Mouse (Mus musculus): Measurements from ENCODE around the gene 4933430I17Rik. TPM values are rescaled to one million over a fixed set of nuclear protein-coding genes. Genes with fewer than 3 reads are reported as not detected.

Gene 4933430I17Rik
- polyA plus RNA-seq, 1 experiment from 2014 or later = 0.43 TPM

DNA sequence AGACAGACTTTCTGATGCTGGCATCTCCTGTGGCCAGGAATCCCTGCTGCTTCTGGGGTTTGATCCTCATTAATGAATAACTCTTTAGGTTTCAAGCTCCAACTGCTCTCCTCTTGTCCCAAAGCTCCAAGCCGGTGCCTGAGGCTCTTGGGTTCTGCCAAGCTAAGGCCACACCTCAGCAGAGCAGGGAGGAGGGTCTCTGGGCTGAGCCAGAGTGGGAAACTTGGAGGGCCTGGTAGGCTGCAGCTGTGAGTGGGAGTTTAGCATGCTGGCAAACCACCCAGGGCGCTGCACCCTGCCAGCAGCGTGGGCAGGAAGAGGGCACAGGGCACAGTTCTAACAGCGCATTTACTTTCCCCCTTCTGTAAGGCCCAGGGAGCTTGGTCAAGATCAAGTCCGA is 16.3 kb upstream of the 4933430I17Rik start:
- Histone ChIP-seq H3K36me3 (peaks cover 45% of the 10 kb centered on the region), H3K27me3 (replicated peaks) (no peaks in the 10 kb centered on the region), H3K4me3 (replicated peaks) (no peak overlapping the region), H3K27ac (no peak overlapping the region), H3K4me2 (replicated peaks) (no peak overlapping the region), H3K4me1 (replicated peaks) (no peaks in the 10 kb centered on the region), H3K9ac (no peak overlapping the region), H3K9me3 (no peaks in the 10 kb centered on the region)
- WGBS = 82% methylated on average over 5 of the region's 5 CpGs
- ATAC-seq = no peak

DNA sequence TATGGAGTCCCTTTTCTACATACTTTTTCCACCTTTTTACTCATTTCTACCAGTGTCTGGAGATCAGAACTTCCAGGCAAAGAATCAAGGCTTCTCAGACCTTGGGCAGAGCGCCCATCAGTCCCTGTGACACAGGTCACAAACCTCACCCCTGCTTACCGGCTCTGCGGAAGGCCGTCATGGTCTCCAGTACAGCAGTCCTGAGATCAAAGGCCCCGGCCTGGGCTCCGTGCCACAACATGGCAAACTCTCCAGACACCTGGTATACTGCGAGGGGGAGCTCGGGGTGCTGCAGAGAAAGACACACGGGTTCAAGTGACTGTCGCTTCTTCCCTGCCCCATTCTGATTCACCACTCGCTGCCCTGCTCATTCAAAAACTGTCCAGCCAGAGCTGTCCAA is 15.2 kb upstream of the 4933430I17Rik start:
- Histone ChIP-seq H3K9me3 (no peaks in the 10 kb centered on the region), H3K27me3 (replicated peaks) (no peaks in the 10 kb centered on the region), H3K4me1 (replicated peaks) (peaks cover 1% of the 10 kb centered on the region; the same call in 1 of the 2 replicates), H3K36me3 (peaks cover 45% of the 10 kb centered on the region), H3K27ac (no peak overlapping the region), H3K9ac (no peak overlapping the region), H3K4me2 (replicated peaks) (no peak overlapping the region), H3K4me3 (replicated peaks) (no peak overlapping the region)
- no peak for ATAC-seq
- 90% methylated on average over 11 of the region's 11 CpGs for WGBS

DNA sequence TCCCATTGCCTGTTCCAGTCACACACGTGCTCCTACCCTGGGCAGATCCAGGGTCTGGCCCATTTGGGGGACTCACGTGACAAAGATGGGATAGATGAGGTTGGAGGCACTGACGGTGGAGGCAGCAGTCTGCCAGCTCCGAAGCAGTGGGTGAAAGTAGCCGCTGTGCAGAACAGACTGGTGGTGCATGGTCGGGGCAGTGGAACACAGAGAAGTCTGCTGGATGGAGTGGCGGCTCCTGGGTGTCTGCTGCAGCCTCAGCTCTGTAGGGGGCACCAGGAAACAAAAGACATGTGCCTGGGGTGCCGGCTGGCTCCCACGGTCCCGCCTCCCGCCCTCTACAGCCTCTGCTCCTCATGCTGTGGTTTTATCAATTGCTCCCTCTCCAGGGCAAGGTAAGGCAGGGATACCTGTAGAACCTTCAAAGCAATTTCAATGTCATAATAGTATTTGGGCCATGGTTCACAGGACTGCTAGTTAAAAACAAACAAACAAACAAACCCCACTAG is 11.1 kb upstream of the 4933430I17Rik start:
- no peak overlapping the region for H3K27ac ChIP-seq
- H3K4me2 ChIP-seq (replicated peaks) = no peak overlapping the region
- peaks cover 34% of the 10 kb centered on the region for H3K36me3 ChIP-seq
- H3K9ac ChIP-seq = no peak overlapping the region
- H3K27me3 ChIP-seq (replicated peaks) = no peaks in the 10 kb centered on the region
- H3K4me3 ChIP-seq (replicated peaks) = no peak overlapping the region
- no peaks in the 10 kb centered on the region for H3K9me3 ChIP-seq
- peaks cover 35% of the 10 kb centered on the region for H3K4me1 ChIP-seq (replicated peaks)
- ATAC-seq = no peak
- WGBS = 56% methylated on average over 11 of the region's 11 CpGs

DNA sequence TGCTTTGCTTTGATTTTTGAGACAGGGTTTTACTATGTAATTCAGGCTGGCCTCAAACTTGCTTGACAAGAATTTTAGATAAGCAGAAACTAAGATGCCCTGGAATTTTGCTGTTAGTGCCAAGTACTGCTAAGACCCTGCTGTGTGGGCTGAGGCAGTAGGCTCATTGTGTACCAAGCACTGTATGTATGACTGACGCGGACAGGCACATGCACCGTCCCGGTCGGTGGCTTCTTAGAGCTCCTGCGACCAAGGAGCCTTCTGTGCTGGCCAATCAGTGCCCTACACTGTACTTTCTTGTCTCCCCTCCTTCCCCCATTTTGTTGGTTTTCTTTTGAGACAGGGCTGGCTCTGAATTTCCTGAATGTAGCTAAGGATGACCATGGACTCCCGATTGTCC is 10.2 kb upstream of the 4933430I17Rik start:
- Histone ChIP-seq H3K27ac (peak overlapping the region; percentile 62; the same call in 1 of the 2 replicates), H3K4me3 (replicated peaks) (no peak overlapping the region)

DNA sequence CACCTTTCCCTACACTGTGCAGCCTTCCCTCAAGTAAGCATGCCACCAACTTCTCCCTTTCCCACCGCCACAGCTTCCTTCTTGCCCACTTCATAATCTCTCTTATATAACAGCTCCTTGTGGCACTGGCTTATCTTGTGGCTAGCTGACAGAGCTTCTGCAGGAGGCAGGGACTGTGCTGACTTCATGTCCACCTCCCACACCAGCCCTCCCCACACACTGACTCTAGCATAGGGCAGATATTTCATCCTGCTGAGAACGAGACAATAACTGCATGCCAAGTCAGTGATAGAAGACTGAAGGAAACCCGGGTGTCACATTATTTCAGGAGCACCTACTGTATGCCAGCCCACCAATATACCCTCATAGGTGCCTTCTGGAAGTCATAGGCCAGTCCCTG is 9.7 kb upstream of the 4933430I17Rik start:
- ATAC-seq = no peak
- H3K4me3 ChIP-seq (replicated peaks) = peak overlapping the region; percentile 11; the same call in 1 of the 2 replicates
- WGBS = 68% methylated on average over 3 of the region's 3 CpGs
- H3K4me2 ChIP-seq (replicated peaks) = peak overlapping the region; percentile 57
- no peaks in the 10 kb centered on the region for H3K27me3 ChIP-seq (replicated peaks)
- H3K36me3 ChIP-seq = peaks cover 20% of the 10 kb centered on the region
- H3K4me1 ChIP-seq (replicated peaks) = peaks cover 35% of the 10 kb centered on the region
- H3K9me3 ChIP-seq = no peaks in the 10 kb centered on the region
- 0 out of 2 replicates have a peak overlapping the region, but pooled peaks have one; percentile 20 for H3K9ac ChIP-seq
- H3K27ac ChIP-seq = peak overlapping the region; percentile 62

More for the DNA sequence above, 10.2 kb upstream of the 4933430I17Rik start:
- Histone ChIP-seq H3K27me3 (replicated peaks) (no peaks in the 10 kb centered on the region), H3K9ac (no peak overlapping the region), H3K36me3 (peaks cover 24% of the 10 kb centered on the region), H3K4me1 (replicated peaks) (peaks cover 35% of the 10 kb centered on the region), H3K9me3 (no peaks in the 10 kb centered on the region), H3K4me2 (replicated peaks) (peak overlapping the region; percentile 57; the same call in 1 of the 2 replicates)
- 77% methylated on average over 7 of the region's 7 CpGs for WGBS
- no peak for ATAC-seq

DNA sequence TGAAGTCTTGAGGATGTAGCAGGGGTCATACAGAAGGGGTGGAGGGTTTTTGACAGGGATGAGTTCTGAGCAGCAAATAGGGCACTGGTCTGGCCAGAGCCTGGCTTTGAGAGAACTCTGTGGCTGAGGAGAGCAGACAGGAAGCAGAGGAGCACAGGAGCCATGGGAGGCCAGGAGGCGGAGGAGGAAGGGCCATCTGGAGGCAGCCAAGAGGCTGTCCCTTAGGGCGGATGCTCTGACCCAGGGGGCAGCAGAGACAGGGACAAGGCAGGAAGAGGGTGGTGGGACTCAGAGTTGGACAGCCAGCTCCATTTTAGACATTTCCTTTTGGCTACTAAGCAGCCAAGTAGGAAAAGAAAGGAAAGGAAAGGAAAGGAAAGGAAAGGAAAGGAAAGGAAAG is 9.1 kb upstream of the 4933430I17Rik start:
- H3K4me2 ChIP-seq (replicated peaks) = peak overlapping the region; percentile 57

DNA sequence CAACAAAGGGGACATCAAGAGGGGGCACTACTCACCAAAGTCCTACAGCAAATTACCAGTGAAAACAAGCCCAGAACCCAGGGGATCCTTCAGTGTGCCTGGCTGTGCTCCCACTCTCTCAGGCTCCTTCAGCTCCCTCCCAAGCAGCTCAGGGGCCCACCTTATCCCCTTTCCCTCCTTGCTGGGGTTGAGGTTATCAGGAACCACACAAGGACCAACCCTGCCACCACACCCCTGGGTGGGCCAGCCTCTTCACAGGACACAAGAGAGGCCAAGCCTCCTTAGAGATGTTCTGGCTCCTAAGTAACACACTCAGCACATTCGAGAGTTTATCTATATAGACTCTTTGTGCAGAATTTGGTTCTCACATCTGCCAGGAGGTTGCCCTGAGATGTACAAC is 8.6 kb upstream of the 4933430I17Rik start:
- H3K4me3 ChIP-seq (replicated peaks) = 0 out of 2 replicates have a peak overlapping the region, but pooled peaks have one; percentile 2
- 58% methylated on average over 1 of the region's 1 CpGs for WGBS
- peak; percentile 53 for ATAC-seq
- peak overlapping the region; percentile 90 for H3K27ac ChIP-seq
- peaks cover 17% of the 10 kb centered on the region for H3K36me3 ChIP-seq
- no peaks in the 10 kb centered on the region for H3K27me3 ChIP-seq (replicated peaks)
- peaks cover 35% of the 10 kb centered on the region for H3K4me1 ChIP-seq (replicated peaks)
- no peaks in the 10 kb centered on the region for H3K9me3 ChIP-seq
- no peak overlapping the region for H3K9ac ChIP-seq
- peak overlapping the region; percentile 57 for H3K4me2 ChIP-seq (replicated peaks)

More for the DNA sequence above, 9.1 kb upstream of the 4933430I17Rik start:
- peak overlapping the region; percentile 62 for H3K27ac ChIP-seq
- H3K4me1 ChIP-seq (replicated peaks) = peaks cover 35% of the 10 kb centered on the region
- 36% methylated on average over 2 of the region's 2 CpGs for WGBS
- no peaks in the 10 kb centered on the region for H3K9me3 ChIP-seq
- no peaks in the 10 kb centered on the region for H3K27me3 ChIP-seq (replicated peaks)
- H3K4me3 ChIP-seq (replicated peaks) = peak overlapping the region; percentile 11; the same call in 1 of the 2 replicates
- ATAC-seq = no peak
- peaks cover 19% of the 10 kb centered on the region for H3K36me3 ChIP-seq
- H3K9ac ChIP-seq = peak overlapping the region; percentile 20; the same call in 1 of the 2 replicates

DNA sequence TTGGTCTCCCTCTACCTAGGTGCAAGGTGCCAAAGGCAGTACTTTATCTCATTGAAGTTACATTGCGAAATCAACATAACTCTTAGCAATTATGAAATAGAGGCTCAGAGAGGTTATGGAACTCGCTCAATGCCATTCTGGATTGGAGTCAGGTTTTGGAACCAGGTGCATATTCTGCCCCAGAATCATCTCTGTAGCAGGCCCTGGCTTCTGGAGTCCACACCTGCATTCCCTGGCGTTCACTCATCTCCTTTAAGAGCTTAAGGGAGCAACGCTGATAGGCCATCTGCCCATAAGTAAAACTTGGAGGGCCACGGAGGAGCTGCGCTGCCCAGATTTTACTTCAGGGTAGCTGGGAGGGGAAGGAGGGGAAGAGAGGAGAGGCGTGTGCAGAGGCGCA is 8.1 kb upstream of the 4933430I17Rik start:
- ATAC-seq = peak; percentile 22
- H3K27me3 ChIP-seq (replicated peaks) = no peaks in the 10 kb centered on the region
- peaks cover 13% of the 10 kb centered on the region for H3K36me3 ChIP-seq
- H3K4me1 ChIP-seq (replicated peaks) = peaks cover 35% of the 10 kb centered on the region
- H3K4me3 ChIP-seq (replicated peaks) = no peak overlapping the region
- 0 out of 2 replicates have a peak overlapping the region, but pooled peaks have one; percentile 2 for H3K9ac ChIP-seq
- peak overlapping the region; percentile 57 for H3K4me2 ChIP-seq (replicated peaks)
- WGBS = 72% methylated on average over 8 of the region's 8 CpGs
- peak overlapping the region; percentile 90 for H3K27ac ChIP-seq
- no peaks in the 10 kb centered on the region for H3K9me3 ChIP-seq

DNA sequence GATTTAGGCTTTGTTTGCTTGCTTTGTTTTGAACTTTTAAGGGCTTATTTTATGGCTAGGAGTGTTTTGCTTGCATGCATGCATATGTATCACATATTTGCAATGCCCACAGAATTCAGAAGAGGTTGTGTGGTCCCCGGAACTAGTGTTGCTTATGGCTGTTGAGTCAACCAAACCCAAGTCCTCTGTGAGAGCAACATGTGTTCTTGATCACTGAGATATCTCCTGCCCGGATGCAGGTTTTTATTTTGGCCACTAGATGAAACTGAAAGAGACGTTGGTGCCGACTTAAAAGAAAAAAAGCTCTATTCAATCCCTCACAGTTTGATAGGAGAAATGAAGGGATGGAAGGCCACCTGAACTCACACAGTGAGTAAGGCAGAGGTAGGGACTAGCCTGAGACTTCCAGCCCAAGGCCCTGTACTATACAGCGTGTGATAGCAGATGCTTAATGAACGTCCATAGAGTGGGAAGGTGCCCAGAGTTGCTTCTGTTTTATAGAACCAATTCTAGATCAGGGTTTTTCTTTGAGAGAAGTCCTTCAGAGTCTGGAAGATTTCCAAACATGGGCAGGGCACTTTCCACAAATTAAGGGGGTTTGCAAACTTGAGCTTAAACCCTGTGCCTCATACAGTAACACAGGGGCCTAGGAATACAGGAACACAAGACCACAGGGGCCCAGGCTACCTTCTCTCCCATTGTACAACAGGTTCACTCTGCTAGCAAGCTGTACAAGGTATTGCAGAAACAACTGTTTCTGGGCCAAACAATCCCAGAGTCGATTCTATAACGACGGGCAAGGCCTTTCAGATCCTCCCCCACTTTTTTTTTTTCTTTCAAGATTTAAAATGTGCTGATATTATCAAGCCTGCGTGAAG is 7.4 kb upstream of the 4933430I17Rik start:
- Histone ChIP-seq H3K4me1 (replicated peaks) (peaks cover 35% of the 10 kb centered on the region), H3K4me2 (replicated peaks) (peak overlapping the region; percentile 57), H3K9me3 (no peaks in the 10 kb centered on the region), H3K27me3 (replicated peaks) (no peaks in the 10 kb centered on the region), H3K27ac (peak overlapping the region; percentile 90), H3K9ac (peak overlapping the region; percentile 73; the same call in 1 of the 2 replicates), H3K36me3 (peaks cover 8% of the 10 kb centered on the region), H3K4me3 (replicated peaks) (peak overlapping the region; percentile 70)
- 72% methylated on average over 10 of the region's 10 CpGs for WGBS
- no peak for ATAC-seq

DNA sequence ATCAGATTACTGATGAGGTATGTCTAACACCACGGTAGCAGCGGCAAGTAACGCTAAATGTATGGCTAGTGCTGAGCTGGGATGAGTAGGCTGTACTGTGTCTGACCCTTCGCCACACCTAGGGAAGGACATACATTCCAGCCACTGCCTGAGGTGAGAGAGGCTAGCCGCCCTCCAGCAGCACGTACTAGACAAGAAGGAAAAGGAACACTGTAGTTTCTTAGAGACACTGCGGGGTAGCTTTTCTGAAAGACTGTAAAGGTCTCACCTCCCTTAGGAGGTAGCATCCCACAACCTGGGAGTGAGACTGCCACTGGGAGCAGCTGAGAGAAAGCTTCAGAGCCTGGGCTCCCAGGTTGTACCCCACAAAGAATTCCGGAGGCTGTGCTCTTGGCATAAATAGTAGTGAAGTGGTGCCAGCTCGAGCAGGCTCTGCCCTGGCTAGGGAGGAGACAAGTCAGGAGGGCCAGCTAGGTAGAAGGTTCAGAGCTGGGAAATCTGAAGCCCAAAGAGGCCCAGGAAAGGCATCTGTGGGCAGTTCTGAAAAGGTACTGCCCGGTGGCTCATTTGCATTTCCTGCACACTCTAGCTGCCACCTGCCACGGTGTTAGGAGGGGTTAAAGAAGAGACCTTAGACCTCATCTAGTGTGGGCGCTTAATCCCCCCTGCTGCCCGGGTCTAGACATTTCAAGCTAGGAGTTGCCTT is 6.6 kb upstream of the 4933430I17Rik start:
- peak overlapping the region; percentile 70 for H3K4me3 ChIP-seq (replicated peaks)
- peak overlapping the region; percentile 57 for H3K4me2 ChIP-seq (replicated peaks)
- no peaks in the 10 kb centered on the region for H3K9me3 ChIP-seq
- peak overlapping the region; percentile 90 for H3K27ac ChIP-seq
- 31% methylated on average over 13 of the region's 13 CpGs for WGBS
- no peaks in the 10 kb centered on the region for H3K36me3 ChIP-seq
- H3K4me1 ChIP-seq (replicated peaks) = peaks cover 35% of the 10 kb centered on the region
- H3K27me3 ChIP-seq (replicated peaks) = no peaks in the 10 kb centered on the region
- peak; percentile 55 for ATAC-seq
- H3K9ac ChIP-seq = peak overlapping the region; percentile 73

DNA sequence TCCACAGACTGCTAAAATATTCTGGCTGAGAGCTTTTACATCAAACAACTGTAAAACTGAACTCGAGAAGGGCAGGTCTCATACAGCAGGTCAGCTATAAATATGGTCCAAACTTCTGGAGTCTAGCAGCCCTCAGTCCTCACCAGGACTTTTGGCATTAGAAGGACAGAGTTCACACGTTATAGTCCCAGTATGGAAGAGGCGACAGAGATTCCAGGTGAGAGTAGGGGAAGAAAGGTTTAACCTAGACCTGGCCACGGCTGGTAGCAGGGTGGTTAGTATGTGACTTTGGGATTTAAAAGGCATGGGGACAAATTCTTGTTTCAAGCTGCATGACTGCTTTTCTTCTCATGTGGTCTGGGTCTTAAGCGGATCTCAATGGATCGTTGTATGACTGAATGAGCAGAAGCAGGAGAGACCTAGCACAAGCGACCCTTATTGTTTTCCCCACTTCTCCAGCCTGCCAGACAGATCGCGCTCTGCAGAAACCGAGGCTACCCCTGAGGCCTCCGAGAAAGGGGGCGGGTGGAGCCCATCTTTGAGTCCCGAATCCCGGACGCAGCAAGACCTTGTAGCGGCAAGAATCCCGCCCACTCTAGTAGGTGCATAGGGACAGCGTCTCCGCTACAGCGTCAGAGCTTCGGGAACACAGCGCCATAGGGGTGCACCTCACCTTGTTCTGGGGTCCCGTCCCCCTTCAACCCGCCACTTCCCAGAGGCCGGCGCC is 5.9 kb upstream of the 4933430I17Rik start:
- Histone ChIP-seq H3K4me3 (replicated peaks) (peak overlapping the region; percentile 70), H3K27me3 (replicated peaks) (no peaks in the 10 kb centered on the region), H3K36me3 (no peaks in the 10 kb centered on the region), H3K9me3 (no peaks in the 10 kb centered on the region), H3K4me1 (replicated peaks) (peaks cover 42% of the 10 kb centered on the region), H3K4me2 (replicated peaks) (peak overlapping the region; percentile 57), H3K27ac (peak overlapping the region; percentile 90), H3K9ac (peak overlapping the region; percentile 73)
- WGBS = under 1% methylated on average over 26 of the region's 26 CpGs
- ATAC-seq = peak; percentile 61
